Mouse (Mus musculus): ENCODE measurements around the gene Pik3cg.
"Not testable (repeated sequence)": the region's sequence is repeated elsewhere in the genome, so short reads cannot be mapped to it uniquely, and the experiment has no call there.

Gene Pik3cg

DNA sequence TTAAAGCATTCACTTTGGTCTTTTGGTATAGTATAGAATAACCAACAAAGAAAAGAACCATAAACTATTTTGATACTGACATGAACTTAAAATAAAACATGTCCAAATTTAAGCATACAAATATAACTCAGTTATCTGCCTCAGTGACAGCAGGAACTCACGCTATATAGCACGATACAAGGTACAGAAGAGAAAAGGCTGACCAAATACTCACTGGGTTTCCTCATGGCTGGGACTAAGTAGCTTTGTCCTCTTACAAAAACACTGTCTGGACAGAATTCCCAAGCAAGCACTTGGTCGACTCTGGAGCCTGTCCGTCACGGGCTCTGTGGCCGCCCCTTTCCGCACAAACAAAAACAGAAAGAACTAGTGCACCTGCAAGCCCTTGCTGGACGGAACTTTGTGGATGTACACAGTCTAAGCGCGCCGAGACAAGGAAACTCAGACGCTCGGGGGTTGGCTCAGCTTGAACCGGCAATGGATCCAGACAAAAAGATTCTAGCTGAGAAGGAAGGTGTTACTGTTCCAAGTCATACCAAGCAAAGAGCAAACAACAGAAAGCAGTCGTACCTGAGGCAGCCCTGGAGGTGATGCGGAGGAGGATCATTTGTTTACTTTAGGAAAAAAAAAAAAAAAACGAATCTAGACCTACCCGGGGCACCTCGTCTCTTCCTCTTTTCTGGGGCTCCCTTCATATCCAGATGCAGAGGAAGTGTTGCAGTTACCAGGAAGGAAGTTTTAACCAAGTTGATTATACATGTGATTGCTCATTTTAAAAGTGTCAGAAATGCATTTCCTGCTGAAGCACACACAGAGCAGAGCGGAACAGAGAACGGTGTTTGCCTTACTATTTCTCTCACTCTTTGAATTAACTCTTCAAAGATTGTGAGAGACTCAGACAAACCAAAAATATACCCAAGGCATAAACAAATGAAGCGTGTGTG is at the start of gene Pik3cg:
TSS of gene Pik3cg (minus strand) at position 712 of the 944 bp plus-strand sequence.
- DNase-seq (ENCODE audit: low read depth, low spot score) = no peak

DNA sequence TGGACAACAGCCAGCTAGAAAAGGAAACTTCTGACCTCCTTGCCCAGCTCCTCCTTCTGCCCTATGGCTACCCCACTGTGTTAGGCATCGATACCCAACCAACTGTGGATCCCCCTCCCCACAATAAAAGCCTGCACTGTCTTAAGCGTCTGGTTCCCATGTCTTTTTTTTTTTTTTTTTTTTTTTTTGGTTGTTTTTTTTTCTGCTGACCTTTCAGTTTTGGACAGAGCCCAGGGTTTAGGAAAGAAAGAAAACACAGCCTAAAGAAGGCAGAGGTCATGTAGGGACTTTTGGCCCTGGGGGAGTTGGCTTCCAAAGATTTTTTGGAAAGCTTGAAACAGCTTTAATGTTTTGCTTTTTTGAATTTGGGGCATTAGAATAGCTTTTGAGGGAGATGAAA is 40.0 kb upstream of the Pik3cg start:
- no peak for DNase-seq (ENCODE audit: low read depth, low spot score)

- DNase-seq (ENCODE audit: low read depth, low spot score) = peak; percentile 30
Measured at GRCm38 (mm10) chr12:32245566-32246233, 37.2 kb upstream of the Pik3cg start.

- DNase-seq (ENCODE audit: low read depth, low spot score) = no peak
Measured at GRCm38 (mm10) chr12:32243586-32243985, 35.1 kb upstream of the Pik3cg start.

- DNase-seq (ENCODE audit: low read depth, low spot score) = not testable (repeated sequence)
Measured at GRCm38 (mm10) chr12:32239134-32239533, 30.7 kb upstream of the Pik3cg start.

DNA sequence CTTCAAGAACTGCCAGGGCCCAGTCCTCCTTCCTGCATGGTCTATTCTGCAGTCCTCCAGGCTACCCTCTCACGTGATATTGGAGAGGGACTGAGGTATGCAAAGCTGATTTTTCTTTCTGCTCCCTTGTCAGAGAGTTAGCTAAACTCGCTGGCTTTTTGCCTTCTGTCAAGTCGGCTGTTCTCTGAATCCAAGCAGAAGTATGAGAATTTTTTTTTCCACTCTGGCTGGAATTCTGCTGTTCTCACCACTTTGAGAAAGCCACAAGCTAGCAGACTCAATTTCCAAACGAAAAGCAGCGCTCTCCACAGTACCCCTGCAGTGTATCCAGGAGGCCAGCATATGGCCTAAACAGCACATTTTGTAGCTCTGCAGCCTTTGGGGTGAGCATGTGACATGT is 30.0 kb upstream of the Pik3cg start:
- DNase-seq (ENCODE audit: low read depth, low spot score) = no peak

GRCm38 (mm10) chr12:32237839-32238238 is 29.4 kb upstream of the Pik3cg start:
- no peak for DNase-seq (ENCODE audit: low read depth, low spot score)

GRCm38 (mm10) chr12:32237139-32237538 is 28.7 kb upstream of the Pik3cg start:
- no peak for DNase-seq (ENCODE audit: low read depth, low spot score)

GRCm38 (mm10) chr12:32236450-32236849 is 28.0 kb upstream of the Pik3cg start:
- DNase-seq (ENCODE audit: low read depth, low spot score) = no peak

DNA sequence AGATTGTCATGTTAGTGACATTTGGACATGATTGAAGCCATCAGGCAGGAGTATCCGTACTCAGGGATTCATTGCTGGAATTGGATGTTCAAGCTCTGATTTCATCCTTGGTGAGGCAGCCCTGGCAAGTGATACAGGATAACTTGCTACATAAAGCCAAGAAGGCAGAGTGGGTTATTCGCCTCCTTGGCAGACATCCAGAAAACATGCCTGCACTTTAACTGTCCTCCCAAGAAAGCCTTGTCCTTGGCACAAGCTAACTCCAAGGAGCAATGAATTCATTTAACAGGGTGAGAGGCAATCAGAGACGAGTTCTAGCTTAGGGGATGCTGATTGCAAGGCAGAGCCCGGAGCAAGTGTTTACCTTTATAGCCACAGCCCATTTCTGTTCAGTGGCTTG is 25.4 kb upstream of the Pik3cg start:
- no peak for DNase-seq (ENCODE audit: low read depth, low spot score)

DNA sequence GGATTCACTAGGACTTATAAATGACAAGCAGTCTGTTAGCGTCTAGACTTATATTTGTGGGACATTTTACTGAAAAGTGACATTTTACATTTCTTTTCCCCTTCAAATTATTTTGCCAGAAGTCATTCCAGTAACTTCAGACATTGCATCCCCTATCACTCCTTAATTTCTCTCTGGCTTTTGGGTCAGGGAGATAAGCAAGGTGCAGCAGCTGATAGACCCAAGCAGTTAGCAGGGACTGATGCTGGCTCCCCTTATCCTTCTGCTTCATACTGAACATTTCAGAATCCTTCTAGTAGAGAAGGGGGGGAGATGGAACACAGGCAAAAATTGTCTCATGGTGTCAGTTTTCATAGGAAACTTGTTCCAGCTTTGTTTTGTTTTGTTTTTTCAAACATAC is 22.9 kb upstream of the Pik3cg start:
- no peak for DNase-seq (ENCODE audit: low read depth, low spot score)

- no peak for DNase-seq (ENCODE audit: low read depth, low spot score)
Measured at GRCm38 (mm10) chr12:32223629-32224028, 15.2 kb upstream of the Pik3cg start.

DNA sequence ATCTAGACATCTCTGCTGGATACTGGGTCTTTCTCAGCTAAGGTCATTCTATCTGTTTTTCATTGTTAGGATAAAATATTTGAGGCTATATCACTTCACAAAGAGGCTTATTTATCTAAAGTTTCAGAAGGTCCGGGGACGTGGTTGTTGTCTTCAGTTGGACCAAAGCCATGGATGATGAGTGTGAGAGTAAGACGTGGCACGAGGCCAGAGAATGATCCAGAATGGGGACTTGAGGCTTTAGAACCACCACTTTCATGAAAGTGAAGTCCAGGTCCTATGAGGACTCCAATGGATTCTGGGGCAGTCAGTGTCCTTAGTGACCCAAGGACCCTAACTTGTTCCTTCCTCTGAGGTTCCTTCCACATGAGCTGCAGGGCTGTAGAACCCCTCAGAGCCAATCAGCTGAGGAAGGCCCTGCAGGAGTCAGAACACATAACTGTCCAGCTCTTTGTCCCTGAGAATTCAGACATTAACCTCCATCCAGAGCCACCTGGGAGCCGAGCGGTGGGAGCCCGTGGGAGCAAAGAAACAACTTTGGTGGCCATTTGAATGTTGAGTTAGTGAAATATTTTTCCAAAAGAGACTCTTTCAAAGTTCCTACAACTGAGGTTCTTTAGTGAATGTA is 14.4 kb upstream of the Pik3cg start:
- DNase-seq (ENCODE audit: low read depth, low spot score) = no peak

- no peak for DNase-seq (ENCODE audit: low read depth, low spot score)
Measured at GRCm38 (mm10) chr12:32220387-32220786, 11.9 kb upstream of the Pik3cg start.

- DNase-seq (ENCODE audit: low read depth, low spot score) = no peak
Measured at GRCm38 (mm10) chr12:32215143-32215542, 6.7 kb upstream of the Pik3cg start.

GRCm38 (mm10) chr12:32212702-32213101 is 4.2 kb upstream of the Pik3cg start:
- no peak for DNase-seq (ENCODE audit: low read depth, low spot score)

DNA sequence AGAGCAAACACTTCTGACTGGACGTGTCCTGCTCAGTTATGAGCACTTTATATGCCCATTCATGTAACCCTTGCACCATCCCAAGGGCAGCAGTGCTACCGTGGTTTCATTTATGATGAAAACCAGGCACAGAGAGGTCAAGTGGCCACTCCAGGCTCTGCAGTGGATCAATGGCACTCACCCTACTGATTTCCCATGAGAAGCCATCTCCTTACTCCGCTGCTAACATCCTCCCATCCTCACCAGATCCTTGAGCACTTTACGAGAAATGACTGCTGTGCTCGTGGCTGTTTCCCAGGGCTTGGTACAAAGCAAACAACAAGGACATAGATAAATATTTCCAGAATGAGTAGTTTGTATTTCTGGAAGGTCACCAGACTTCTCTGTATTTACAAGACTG is 3.7 kb upstream of the Pik3cg start:
- no peak for DNase-seq (ENCODE audit: low read depth, low spot score)

GRCm38 (mm10) chr12:32211257-32211656 is 2.8 kb upstream of the Pik3cg start:
- DNase-seq (ENCODE audit: low read depth, low spot score) = no peak

DNA sequence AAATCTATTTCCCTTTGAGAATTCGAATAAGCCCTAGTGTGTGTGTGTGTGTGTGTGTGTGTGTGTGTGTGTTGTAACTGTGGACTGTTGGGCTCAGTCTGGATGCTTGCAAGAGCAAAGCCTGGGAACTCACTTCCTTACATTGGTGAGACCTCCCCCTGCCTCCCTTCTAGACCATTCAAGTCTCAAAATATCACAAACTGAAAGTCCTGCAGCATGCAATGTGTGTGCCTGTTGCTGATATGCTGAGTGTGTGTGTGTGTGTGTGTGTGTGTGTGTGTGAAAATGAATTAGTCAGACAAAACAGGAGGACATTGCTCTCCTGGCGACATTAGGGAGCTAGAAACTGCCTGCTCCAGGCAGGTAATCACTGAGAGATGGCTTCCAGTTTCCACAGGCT is 492 bp upstream of the Pik3cg start:
- DNase-seq (ENCODE audit: low read depth, low spot score) = no peak

- no peak for DNase-seq (ENCODE audit: low read depth, low spot score)
Measured at GRCm38 (mm10) chr12:32207141-32207540, 1.3 kb downstream of the Pik3cg start.

DNA sequence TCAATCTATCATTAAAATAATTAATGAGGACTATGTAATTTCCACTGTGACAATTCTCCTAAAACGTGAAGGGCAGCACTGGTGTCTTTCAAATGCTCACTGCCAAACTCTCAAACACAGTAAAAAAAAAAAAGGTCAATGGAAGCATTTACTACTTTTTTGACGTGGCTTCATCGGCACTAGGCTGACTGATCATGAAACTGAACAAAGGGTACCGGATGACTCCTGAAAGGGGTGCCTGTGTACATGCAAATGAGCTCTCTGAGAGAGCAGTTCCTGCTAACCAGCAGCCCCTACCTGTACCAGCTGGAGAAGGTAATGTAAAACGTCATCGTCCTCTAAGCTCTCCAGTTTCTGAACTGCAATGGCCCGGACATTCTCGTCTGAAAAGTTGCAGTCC is 4.8 kb downstream of the Pik3cg start:
- peak; percentile 17 for DNase-seq (ENCODE audit: low read depth, low spot score)

DNA sequence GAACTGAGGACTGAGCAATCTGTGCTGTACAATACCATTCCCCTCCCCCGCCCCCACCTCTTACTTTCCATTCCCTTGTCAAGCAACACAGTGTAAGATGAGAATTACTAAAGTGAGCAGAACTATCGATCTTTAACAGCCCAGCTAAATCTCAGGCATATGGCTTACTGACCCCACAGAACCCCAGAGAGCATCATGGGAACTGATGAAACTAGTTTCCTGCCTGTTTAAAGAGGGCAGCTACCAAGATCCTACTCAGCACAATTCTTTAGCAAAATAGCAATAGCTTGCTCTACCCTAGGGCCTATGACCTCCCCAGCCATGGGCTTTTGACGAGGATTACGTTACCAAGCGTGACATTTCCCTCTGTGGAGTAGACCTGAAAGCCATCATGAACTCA is 5.9 kb downstream of the Pik3cg start:
- DNase-seq (ENCODE audit: low read depth, low spot score) = no peak

Data from ES-CJ7 (cell line).